Mouse (Mus musculus) gonadal fat pad, adult 2 months (tissue): ENCODE results near the gene Mroh3. TPM values are rescaled to one million over a fixed set of nuclear protein-coding genes. Genes with fewer than 3 reads are reported as not detected.

ENCODE experiments used
- polyA plus RNA-seq: library from polyadenylated mRNA; depleted of rRNA; stranded (reverse); fragments of >200 nt; gene quantifications from 2 replicates; pipeline ENCODE4 v1.2.3, GENCODE M21; 2012; rRNA removed

Mroh3 gene
- polyA plus RNA-seq, 1 experiment, result 0.70 TPM

Other genes with a start within 250 kb of the Mroh3 start
- 0.47 and 0.61 TPM in 2 replicates for gene Igfn1, start 206.5 kb downstream of the Mroh3 start, polyA plus RNA-seq
- gene Tmem9, start 204.7 kb downstream of the Mroh3 start, polyA plus RNA-seq, result 89.9 and 107 TPM in 2 replicates
- gene Ascl5, start 162.0 kb downstream of the Mroh3 start, polyA plus RNA-seq, result not detected in 2 replicates
- gene Cacna1s, start 160.1 kb downstream of the Mroh3 start, polyA plus RNA-seq, result 0.09 and 0.30 TPM in 2 replicates
- gene Kif21b, start 81.4 kb downstream of the Mroh3 start, polyA plus RNA-seq, result 2.3 and 4.8 TPM in 2 replicates
- 14.8 and 15.9 TPM in 2 replicates for gene Inava, start 21.4 kb upstream of the Mroh3 start, polyA plus RNA-seq
- 0.11 TPM in 1 of 2 replicates, not detected in the other for gene Gpr25, start 48.0 kb upstream of the Mroh3 start, polyA plus RNA-seq
- 5.5 and 9.2 TPM in 2 replicates for gene Camsap2, start 133.3 kb upstream of the Mroh3 start, polyA plus RNA-seq
- gene Ddx59, start 202.4 kb upstream of the Mroh3 start, polyA plus RNA-seq, result 4.2 and 5.3 TPM in 2 replicates